Mouse (Mus musculus) hindbrain, embryonic 11.5 days (tissue): ENCODE results near the gene Capza3. TPM values are rescaled to one million over a fixed set of nuclear protein-coding genes. Genes with fewer than 3 reads are reported as not detected.

Experiments used
- ATAC-seq: fragments of 200-750 bp; cut with Nextera tagmentation; 2 replicates; pipeline ENCODE4 v1.8.0; 2017; ENCODE audit warnings: mild to moderate bottlenecking, moderate TSS enrichment, moderate library complexity; ENCODE audit not compliant: low FRiP score
- DNase-seq: peaks from one replicate; pipeline ENCODE4 v3.0.0-alpha.2; 2015; ENCODE audit warnings: low spot score
- H3K27ac ChIP-seq: fragments of 300-500 bp; sonication (generic); 2 replicates; pipeline ENCODE4 v1.5.1; 2014; ENCODE audit warnings: mild to moderate bottlenecking, low read depth, low read length
- H3K27me3 ChIP-seq: fragments of 300-500 bp; sonication (generic); 2 replicates; pipeline ENCODE4 v1.6.1; 2014; ENCODE audit warnings: mild to moderate bottlenecking, low read length, moderate library complexity, mixed read lengths; ENCODE audit not compliant: control insufficient read depth, insufficient read depth
- H3K36me3 ChIP-seq: fragments of 300-500 bp; sonication (generic); 2 replicates; pipeline ENCODE4 v1.6.1; 2014; ENCODE audit warnings: mild to moderate bottlenecking, low read length, moderate library complexity, mixed read lengths; ENCODE audit not compliant: control insufficient read depth, insufficient read depth
- H3K4me1 ChIP-seq: fragments of 300-500 bp; sonication (generic); replicated peaks from 2 replicates; pipeline ENCODE4 v1.6.1; 2014; ENCODE audit warnings: low read length, mixed read lengths; ENCODE audit not compliant: control insufficient read depth, insufficient read depth
- H3K4me2 ChIP-seq: fragments of 300-500 bp; sonication (generic); replicated peaks from 2 replicates; pipeline ENCODE4 v1.6.1; 2014; ENCODE audit warnings: mild to moderate bottlenecking, low read depth, low read length
- H3K4me3 ChIP-seq: fragments of 300-500 bp; sonication (generic); 2 replicates; pipeline ENCODE4 v1.5.1; 2014; ENCODE audit warnings: low read depth, low read length
- H3K9ac ChIP-seq: fragments of 300-500 bp; sonication (generic); 2 replicates; pipeline ENCODE4 v1.6.1; 2014; ENCODE audit warnings: low read depth, low read length
- H3K9me3 ChIP-seq: fragments of 300-500 bp; sonication (generic); 2 replicates; pipeline ENCODE4 v1.6.1; 2016; ENCODE audit warnings: low read length; ENCODE audit not compliant: control insufficient read depth
- WGBS: fragments of 180-500 bp; shearing (Covaris S2); extraction: QIAGEN DNeasy Blood & Tissue Kit; methylation state at CpG from one replicate; pipeline ENCODE4 v1.1.7; 2014; 5-methylcytosine and 5-hydroxymethylcytosine counted together
- polyA plus RNA-seq: library from polyadenylated mRNA; unstranded; fragments of >200 nt; fragmentation: Nextera tagmentation; extraction: Ambion mirVana; gene quantifications from 2 replicates; pipeline ENCODE4 v1.2.1, GENCODE M21; 2014

Gene Capza3
- polyA plus RNA-seq, 1 experiment from 2014 or later: not detected

DNA sequence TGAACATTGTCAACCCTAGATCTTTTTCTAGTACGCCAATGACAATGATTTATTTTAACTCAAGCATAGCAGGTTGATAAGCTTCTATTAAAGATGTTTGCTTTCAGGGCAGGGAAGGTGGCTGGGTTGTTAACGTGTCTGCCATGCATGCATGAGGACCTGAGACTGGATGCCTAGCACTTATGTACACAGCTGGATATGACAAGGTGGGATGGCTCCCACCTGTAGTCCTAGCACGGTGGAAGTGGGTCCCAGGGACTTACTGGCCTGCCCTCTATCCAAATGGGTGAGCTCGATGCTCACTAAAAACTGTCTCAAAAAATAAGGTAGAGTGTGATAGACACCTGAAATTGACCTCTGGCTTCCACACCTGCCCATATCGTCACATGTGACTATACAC is 48.8 kb downstream of the Capza3 start:
- Histone ChIP-seq H3K9ac (no peak overlapping the region), H3K4me2 (no peak overlapping the region), H3K27me3 (no peaks in the 10 kb centered on the region), H3K36me3 (no peaks in the 10 kb centered on the region), H3K9me3 (no peaks in the 10 kb centered on the region), H3K27ac (no peak overlapping the region), H3K4me3 (no peak overlapping the region), H3K4me1 (no peaks in the 10 kb centered on the region)
- ATAC-seq: no peak
- WGBS: 91% methylated on average over 5 of the region's 5 CpGs
- no peak for DNase-seq

Other genes with a start within 250 kb of the Capza3 start
- gene Plcz1, start 205 bp downstream of the Capza3 start, polyA plus RNA-seq: not detected in 2 replicates